Mouse (Mus musculus) left cerebral cortex, postnatal 10 days (tissue): Measurements from ENCODE around the gene Ctnna2. TPM values are rescaled to one million over a fixed set of nuclear protein-coding genes. Genes with fewer than 3 reads are reported as not detected.

Experiments
- DNase-seq, 2 experiments: peaks; one replicate each; pipeline ENCODE4 v3.0.0; 2021 to 2022; ENCODE audit warnings: low spot score in 2 of 2, mixed read lengths in 1 of 2; ENCODE audit errors: extremely low spot score in 1 of 2
- intact Hi-C: fragments of 180-260 bp; cut with DNase I; formaldehyde crosslinking; loops from one replicate; pipeline ENCODE4 v1.15.1; 2025
- total RNA-seq, 2 experiments: library from RNA; stranded (reverse); gene quantifications; 2 replicates each; pipeline ENCODE4 v1.2.3; 2021

The Ctnna2 gene
- total RNA-seq, 2 experiments from 2014 or later = 153 to 158 TPM

DNA sequence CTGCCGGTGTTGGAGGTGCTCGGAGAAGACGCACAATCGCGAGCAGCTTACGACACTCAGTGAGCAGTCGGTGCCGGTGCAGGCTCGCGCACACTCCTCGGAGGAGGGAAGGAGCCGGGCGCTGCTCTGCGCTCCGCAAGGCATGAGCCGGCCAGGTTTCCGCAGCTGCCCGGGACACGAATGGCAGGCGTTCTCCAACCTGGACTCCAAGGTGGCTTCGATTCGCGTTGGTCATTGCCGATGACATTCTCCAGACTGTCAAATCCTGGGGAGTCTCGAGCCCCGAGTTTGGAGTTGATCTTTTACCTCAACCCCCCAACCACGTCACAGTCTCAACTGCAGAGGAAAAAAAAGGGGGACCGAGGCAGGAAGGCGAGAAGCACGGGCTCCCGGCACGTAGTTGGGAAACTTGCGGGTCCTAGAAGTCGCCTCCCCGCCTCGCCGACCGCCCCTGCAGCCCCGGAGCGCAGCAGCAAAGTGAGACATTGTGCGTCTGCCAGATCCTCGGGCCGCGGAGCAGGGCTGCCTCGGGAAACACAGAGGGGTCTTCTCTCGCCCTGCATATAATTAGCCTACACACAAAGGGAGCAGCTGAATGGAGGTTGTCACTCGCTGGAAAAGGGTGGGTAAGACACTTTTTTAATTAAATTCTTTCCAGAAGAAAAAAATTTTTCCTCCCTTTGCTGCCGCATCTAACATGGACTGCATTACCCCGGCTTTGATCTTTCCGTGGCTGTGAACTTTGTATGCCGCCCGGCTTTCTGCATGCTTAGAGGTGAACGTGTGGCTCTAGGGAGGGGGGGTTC lies 736.7 kb downstream of the Ctnna2 start, which contains the start of gene Lrrtm1:
Lrrtm1 (plus strand) TSS at position 89 of the 806 bp plus-strand sequence.
- intact Hi-C loops = loop anchor here (10.0 kb wide), 1 partner anchor 332 kb away; no protein-coding TSS in a partner anchor
- DNase-seq = peak; percentile 81 to 83

DNA sequence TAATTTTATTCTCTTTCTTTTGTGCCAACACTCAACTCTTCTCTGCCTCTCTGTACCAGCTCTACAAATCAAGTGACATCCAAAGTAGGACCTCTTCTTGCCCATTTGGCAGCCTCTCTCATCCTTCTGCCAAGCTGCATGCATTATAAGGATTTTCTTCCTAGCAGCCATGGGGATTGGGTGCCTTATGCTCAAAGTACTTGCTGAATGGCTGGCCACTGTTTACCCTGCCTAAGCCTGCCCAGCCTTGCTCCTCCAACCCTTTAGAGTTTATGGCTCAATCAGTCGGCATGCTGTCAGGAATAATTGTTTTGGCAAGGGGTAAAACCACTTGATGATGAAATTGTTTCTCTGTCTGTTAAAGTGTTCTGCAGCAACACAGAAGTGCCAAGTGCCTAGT lies 739.1 kb downstream of the Ctnna2 start:
- peak; percentile 18 to 67 for DNase-seq
- intact Hi-C loops = loop anchor here (10.0 kb wide), 1 partner anchor 334 kb away; no protein-coding TSS in a partner anchor

DNA sequence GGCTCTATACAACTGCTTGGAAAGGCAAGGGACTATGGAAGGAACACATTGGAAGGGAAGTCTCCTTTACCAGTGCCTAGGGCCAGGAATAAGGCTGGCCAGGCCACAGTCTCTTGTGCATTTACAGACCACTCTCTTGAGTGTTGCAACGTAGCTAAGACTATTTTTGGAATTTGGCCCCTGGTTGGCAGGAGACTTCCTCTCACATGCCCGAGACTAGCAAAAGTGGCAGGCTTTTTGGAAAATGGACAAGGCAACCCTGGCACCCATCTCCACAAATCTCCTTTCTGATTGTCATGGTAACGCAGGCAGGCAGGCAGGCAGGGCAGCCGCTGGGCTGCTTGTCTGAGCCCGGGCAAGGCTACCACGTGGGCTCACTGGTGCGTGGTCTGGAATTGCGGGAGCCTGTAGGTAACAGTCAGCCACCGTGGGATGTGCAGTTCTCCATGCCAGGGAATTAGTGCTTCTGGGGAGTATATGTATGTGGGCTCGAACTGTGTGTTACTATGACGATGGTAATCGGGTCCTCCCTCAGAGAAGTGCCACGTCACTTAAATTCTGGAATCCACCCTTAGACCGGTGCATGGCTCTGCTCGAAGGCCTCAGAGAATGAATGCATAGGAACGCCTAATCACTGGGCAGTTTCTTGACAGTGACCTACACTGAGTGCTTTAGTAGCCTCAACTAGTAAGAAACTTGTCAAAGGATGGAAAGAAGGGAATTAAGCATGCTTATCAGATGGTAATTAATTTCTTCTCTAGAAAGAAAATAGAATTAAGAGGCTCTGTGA lies 756.5 kb downstream of the Ctnna2 start:
- intact Hi-C loops = no loop called here

DNA sequence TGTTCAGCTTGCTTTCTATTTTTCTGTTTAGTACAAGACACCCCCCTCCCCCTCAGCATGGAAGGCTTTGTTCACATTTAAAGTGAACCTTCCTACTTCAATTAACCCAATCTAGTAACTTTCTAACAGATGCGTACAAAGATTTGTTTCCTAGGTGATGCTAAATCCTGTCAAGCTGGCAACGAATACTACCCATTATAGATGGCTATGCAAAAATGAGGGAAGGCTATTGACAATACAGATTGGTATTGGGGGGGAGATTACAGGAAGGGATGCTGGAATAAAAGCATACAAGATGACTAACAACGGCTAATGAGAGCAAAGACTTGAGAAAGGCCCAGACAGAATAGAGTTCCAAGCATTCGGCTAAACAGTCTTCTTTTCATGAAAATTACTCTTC lies 758.7 kb downstream of the Ctnna2 start:
- intact Hi-C loops = no loop called here
- DNase-seq = no peak

More for the DNA sequence above, 756.5 kb downstream of the Ctnna2 start:
- DNase-seq = peak; percentile 55 to 70

DNA sequence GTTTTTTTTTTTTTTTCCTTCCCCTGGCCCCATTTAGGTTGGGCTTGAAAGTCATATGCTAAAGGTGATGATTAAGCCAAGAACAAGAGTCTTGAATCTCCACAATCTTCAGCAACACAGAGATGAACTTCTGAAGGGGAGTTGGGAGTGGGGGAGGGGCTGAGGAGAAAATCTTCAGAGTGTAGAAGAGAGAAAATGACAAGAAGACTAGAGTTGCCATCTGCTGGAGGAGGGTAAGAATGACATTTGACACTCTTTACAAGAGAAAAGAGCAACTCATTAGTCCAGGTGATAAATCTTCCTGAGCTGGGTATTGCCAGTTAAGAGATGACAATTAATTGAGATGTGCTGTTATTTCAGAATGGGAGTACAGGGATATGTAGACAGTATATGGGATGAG lies 760.6 kb downstream of the Ctnna2 start:
- intact Hi-C loops = no loop called here
- peak; percentile 50 to 57 for DNase-seq

DNA sequence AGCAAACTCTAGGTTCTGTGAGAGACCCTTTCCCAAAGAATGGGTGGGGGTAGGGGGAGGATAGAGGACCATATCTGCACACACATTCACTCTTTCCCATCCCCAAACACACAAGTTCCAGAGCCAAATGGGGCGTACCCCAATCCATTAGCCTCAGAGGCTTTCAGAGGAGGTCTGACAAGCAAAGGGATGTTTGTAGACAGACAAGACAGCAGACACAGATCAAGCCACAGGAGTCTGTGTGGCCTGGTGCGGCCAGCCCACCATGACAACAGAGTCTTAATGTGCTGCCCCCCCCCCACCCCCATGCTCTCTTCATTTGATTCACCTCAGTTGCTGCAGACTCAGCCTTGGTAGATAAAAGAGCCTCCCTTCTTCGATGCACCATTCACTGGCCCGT lies 764.2 kb downstream of the Ctnna2 start:
- intact Hi-C loops = no loop called here
- no peak for DNase-seq

DNA sequence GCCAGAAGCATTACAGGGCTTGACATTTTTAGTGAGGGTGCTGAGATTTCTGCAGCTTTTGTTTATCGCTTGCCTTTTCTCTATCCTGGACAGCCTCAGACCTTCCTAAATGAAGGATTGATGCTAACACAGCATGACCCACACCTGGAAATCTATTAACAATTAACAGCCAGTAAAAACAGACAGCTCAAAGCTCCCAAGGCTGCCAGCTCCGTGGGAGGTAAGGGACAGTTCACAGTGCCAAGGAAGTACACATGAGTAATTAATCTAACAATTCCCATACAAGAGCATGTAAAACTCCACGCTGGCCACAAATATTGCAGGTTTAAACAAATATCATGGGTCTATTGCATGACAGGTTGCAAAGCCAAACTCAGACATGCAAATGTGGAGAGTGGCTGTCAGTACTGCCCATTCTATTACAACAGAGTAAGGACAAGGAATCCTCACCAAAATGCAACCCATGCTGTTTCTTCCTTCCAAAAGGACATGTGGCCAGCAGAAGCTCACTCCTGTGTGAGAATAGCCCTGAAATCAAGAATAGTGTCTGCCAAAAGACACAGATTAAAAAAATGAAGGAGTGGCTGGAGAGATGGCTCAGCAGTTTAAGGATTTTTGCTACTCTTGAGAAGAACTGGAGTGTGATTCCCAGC lies 765.6 kb downstream of the Ctnna2 start:
- no peak for DNase-seq
- intact Hi-C loops = no loop called here

DNA sequence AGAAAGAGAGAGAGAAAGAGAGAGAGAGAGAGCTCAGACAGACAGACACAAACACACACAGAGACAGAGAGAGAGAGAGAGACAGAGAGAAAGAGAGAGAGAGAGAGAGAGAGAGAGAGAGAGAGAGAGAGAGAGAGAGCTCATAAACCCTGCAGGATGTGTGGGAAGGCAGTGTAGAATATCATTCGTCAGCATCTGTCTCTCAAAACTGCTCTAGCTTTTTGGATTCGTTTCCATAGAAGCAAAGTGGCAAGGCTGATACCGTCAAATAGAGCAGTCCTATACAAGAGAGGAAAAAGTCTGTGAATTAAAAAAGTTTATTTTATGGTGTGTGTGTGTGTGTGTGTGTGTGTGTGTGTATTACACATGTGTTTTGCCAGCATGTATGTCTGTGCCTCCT lies 769.6 kb downstream of the Ctnna2 start:
- DNase-seq = no peak
- intact Hi-C loops = no loop called here

DNA sequence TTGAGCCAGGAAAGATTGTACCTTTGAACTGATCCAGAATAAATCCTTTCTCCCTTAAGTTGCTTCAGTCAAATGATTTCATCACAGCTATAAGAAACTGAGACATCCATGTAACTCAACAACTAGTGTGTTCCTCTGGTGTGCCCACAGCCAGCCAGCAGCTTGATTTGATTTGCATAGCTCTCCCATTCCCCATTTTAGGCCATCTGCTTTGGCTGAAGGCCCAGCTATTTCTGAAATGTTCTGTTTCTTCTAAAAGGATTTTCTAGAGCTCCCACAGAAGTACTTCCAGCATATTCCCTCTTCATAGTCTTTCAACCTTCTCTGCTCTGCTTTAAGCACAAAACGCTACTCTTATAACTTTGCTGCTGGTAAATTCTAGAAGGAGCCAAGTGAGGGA lies 770.3 kb downstream of the Ctnna2 start:
- intact Hi-C loops = no loop called here
- peak in 1 of 2 experiments; percentile 76 for DNase-seq

DNA sequence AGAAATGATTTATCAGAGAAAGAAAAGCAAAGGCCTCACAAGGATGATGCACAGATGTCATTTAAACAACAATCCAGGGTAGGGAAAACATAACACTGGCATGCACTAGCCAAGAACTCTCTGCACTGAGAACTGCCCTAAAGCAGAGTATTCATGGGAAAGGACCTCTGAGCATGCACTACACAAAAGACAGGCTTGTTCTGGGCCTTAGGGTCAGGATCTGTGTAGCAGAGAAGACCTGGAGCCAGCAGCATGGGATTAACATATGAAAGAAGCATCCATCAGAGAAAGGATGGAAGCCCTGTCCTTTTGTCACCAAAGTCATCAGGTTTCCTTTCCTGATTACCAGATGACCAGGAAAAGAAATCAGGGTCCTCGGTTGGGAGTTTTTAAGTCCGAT lies 780.1 kb downstream of the Ctnna2 start:
- intact Hi-C loops = no loop called here
- DNase-seq = no peak

DNA sequence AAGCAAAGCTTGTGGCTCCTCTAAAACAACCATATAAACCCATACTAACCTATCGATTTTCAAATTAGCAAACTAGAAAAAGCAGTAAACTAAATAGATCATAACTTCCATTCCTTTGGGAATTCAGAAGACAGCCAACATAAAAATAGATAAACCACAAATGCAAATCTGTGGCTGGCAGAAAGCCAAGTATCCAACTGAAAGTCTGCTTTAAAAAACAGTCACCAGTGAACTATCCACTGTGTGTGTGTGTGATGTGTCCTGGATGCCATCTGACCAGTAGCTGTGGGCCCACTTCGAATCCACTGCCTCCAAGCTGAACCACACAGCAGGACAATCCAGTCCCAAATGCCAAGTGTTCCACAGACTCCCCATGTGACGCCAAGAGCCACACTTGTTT lies 782.8 kb downstream of the Ctnna2 start:
- intact Hi-C loops = no loop called here
- peak in 1 of 2 experiments; percentile 30 for DNase-seq

DNA sequence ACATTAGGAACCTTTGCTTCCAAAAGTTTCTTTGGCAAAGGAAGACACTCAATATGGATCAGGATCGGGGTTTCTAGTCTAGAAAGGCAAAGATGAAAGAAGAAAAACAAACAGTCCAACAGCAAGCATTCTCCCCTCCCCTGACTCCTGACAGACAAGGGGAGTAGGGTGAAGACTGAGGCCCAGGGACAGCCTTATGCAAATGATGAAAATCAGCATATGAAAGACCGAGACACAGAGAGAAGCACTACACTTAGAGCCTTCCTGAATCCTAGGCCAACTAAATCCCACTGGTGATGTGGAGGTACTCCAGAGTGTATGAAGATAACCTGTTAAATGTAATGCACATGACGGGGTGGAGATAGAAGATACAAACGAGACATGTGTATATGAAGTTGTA lies 787.9 kb downstream of the Ctnna2 start:
- intact Hi-C loops = no loop called here

DNA sequence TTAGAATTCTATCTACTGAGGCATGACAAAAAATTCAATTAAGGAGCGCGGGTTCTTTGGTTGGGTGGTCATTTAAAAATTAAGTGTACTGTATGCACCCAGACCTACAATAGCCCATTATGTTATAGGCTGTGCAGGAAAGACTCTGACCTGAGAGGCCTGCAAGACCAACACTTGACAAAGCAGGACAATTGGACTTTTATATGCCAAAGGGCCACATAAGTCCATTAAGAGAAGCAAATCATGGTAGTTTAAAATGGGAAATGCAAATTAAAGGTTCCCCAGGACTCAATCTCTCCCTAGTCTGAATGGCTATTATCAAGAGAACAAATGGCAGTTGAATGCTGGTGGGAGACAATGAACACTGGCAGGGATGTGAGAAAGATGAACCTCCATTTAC lies 790.9 kb downstream of the Ctnna2 start:
- intact Hi-C loops = no loop called here
- DNase-seq = no peak

More for the DNA sequence above, 787.9 kb downstream of the Ctnna2 start:
- DNase-seq = no peak

DNA sequence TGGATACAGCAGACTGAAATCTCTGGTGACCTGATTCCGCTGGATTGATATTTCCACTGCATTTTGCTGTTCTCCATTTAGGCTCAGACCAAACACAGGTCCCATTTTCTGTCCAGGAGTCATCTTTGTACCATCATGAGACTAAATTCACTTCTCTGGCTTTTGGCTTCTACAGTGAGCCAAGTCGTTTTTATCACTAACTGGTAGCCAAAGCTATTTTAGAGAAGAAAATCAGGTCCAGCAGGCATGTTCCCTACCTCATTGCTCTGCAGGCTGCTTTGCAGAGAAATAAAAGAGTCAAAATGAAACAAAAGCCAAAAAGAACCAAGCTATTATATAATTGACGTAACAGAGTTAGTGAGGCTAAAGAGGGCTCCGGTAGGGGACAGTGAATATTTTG lies 793.7 kb downstream of the Ctnna2 start:
- intact Hi-C loops = no loop called here
- DNase-seq = no peak

DNA sequence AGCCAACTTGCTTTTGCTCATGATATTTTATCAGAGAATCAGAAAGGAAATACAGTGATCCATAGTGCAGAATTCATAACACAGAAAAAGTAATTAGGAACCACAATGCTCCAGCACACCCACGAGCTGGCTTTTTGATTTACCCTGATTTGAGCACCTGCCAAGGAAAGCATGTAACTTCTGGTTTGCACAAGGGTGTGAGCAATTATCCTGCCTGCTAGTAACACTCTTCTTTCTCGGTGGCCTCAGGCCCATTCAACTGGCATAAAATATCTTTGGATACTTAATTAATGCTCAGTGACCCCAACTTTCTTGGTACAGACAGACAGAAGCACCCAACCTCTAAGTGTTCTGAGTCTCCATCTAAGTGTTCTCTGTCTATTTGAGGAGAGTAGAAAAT lies 794.6 kb downstream of the Ctnna2 start:
- intact Hi-C loops = no loop called here
- DNase-seq = no peak

DNA sequence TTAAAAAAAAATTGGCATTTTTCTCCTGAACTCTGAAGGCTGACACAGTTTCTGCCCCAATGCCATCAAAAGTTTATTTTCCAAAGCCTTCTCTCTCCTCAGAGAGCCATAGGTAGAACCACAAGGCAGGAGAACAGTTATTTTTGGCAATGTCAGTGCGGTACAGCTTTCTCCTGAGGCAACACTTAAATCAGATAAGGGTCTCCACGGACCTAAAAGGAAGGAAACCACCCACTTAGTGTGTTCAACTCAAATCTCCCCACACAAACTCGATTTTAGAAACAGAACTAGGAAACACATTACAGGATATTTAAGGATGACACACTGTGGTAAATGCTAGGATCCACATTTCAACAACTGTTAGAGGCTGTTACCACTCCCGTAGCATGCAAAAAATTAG lies 803.7 kb downstream of the Ctnna2 start:
- intact Hi-C loops = no loop called here
- no peak for DNase-seq

DNA sequence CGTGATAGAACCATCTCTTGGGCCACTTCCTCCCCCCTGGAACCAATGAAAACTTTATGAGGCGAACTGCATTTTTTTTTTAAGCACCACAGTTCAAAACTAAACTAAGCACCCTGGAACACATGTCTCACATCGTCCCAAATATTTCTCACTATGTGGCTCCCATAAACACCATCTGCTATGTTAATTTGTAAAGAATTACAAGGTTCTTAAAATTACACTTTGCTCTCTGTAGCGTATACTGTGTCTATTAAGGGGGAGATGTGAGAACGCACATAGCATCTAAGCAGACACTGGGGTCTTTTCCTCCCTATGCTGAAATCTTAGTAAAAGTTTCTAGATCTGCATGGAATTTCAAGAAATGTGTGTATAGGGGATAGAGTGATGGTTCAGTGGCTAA lies 822.5 kb downstream of the Ctnna2 start:
- no peak for DNase-seq
- intact Hi-C loops = no loop called here

DNA sequence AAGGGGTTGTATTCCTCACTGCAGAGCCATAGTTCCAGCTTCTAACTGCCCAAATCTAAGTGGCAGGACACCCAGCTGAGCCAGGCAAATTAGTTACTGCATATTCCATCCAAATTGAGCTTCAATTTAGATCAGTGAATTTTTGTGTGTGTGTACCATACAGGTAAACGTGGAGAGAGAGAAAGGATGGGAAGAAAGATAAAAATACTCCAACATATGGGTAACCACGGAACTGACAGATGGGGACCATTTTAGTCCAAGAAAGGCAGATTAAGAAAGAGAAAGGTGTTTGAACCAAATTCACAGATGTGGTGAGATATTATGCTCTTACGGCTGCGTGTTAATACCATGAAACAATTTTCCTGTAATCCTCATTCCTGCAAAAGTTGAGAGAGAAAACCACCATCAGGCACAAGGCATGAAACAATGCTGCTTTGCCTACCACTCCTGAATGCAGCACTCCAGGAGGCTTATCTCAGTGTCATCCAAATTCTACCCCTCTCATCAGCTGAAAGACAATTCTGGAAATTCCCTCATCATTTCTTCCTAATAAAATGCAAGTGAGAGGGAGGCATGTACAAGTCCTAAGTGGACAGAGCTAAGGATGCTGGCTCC lies 840.1 kb downstream of the Ctnna2 start:
- intact Hi-C loops = no loop called here
- DNase-seq = peak in 1 of 2 experiments; percentile 11

DNA sequence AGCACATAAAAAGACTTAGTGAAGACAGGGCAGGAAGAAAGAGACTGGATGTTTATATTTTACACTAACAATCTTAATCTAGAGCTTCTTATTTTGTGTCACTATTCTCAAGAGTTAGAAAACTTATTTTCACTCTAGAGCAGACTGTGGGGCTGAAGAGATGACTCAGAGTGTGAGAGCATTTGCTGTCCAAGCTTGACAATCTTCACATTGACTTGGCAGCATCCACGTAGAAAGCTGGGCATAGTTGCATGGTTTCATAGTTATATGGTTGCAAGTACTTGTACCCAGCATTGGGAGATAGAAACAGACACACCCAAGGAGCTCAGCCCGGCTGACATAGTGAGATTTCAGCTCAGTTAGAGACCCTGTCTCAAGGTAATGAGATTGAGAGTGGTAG lies 858.6 kb downstream of the Ctnna2 start:
- peak in 1 of 2 experiments; percentile 10 for DNase-seq

More for the DNA sequence above, 858.6 kb downstream of the Ctnna2 start:
- intact Hi-C loops = no loop called here
